In genomic region chr19:6283001-6283400, GRCm38 (mm10) we compare ENCODE assay signal across 17 mouse cellular contexts. TPM values are rescaled to one million over a fixed set of nuclear protein-coding genes. Genes with fewer than 3 reads are reported as not detected.
A peak's percentile ranks its signal among the peaks of the same experiment; 100 is the strongest.
DNase-seq lines count a peak whose midpoint lies in the region; ATAC-seq lines count a peak whose summit lies in the region.
"Had no signal": no experiment of that assay in that cellular context is flagged by ENCODE, and none has a peak within 500 bp of the region (broad histone marks: within the 10 kb centered on the region; RNA-seq: fewer than 3 reads in every experiment).

No protein-coding gene starts in this region.

- no peaks in the 10 kb centered on the region for H3K27me3 ChIP-seq in heart, embryonic 12.5 days (replicated peaks)
- no peaks in the 10 kb centered on the region for H3K27me3 ChIP-seq in lung, embryonic 16.5 days (ENCODE audit: control insufficient read depth, insufficient read depth, low read depth, low read length)
- no peaks in the 10 kb centered on the region for H3K27me3 ChIP-seq in liver, embryonic 15.5 days

- WGBS in heart, embryonic 12.5 days, result 68% methylated on average over 5 of the region's 5 CpGs
- 71% methylated on average over 5 of the region's 5 CpGs for WGBS in lung, embryonic 16.5 days
- 14% methylated on average over 5 of the region's 5 CpGs for WGBS in liver, embryonic 15.5 days (ENCODE audit: insufficient replicate concordance)

- DNase-seq in heart, postnatal 25 days (ENCODE audit: low spot score), result no peak
- no peak for DNase-seq in lung, postnatal 10 days
- DNase-seq in kidney, postnatal 25 days, result peak; percentile 60 to 65
- DNase-seq in cerebellum, adult 9-10 months, result no peak
- DNase-seq in cerebellum, postnatal 25 days, result no peak
- DNase-seq: forebrain, postnatal 0 days; gastrocnemius, postnatal 10 days; lung, embryonic 14.5 days; spleen, adult 18-20 months; thymus, adult 18-20 months had no signal

- H3K27ac ChIP-seq in heart, embryonic 12.5 days (ENCODE audit: poor library complexity, severe bottlenecking), result no peak overlapping the region
- no peak overlapping the region for H3K27ac ChIP-seq in lung, embryonic 16.5 days (ENCODE audit: low read length)
- H3K27ac ChIP-seq in liver, embryonic 15.5 days (replicated peaks), result peak overlapping the region; percentile 94
- H3K27ac ChIP-seq: embryonic facial prominence, embryonic 10.5 days; hindbrain, embryonic 10.5 days had no signal

- H3K36me3 ChIP-seq in heart, embryonic 12.5 days, result peaks cover 43% of the 10 kb centered on the region
- peaks cover 21% of the 10 kb centered on the region for H3K36me3 ChIP-seq in lung, embryonic 16.5 days (ENCODE audit: control insufficient read depth, insufficient read depth, low read length)
- peaks cover 63% of the 10 kb centered on the region for H3K36me3 ChIP-seq in liver, embryonic 15.5 days (replicated peaks)

- no peak overlapping the region for H3K4me2 ChIP-seq in heart, embryonic 12.5 days
- H3K4me2 ChIP-seq in lung, embryonic 16.5 days (ENCODE audit: low read depth, low read length), result no peak overlapping the region
- H3K4me2 ChIP-seq in liver, embryonic 15.5 days, result peak overlapping the region; percentile 69
- H3K4me2 ChIP-seq: lung, embryonic 14.5 days had no signal

- 0 out of 2 replicates have a peak overlapping the region, but pooled peaks have one; percentile 39 for H3K9ac ChIP-seq in heart, embryonic 12.5 days
- H3K9ac ChIP-seq in lung, embryonic 16.5 days (ENCODE audit: low read length), result peak overlapping the region; percentile 4; the same call in 1 of the 2 replicates
- H3K9ac ChIP-seq in liver, embryonic 15.5 days, result peak overlapping the region; percentile 46; the same call in 1 of the 2 replicates
- H3K9ac ChIP-seq: forebrain, postnatal 0 days; lung, embryonic 14.5 days had no signal

- no peaks in the 10 kb centered on the region for H3K9me3 ChIP-seq in heart, embryonic 12.5 days (replicated peaks)
- no peaks in the 10 kb centered on the region for H3K9me3 ChIP-seq in lung, embryonic 16.5 days (ENCODE audit: control insufficient read depth, low read length)
- H3K9me3 ChIP-seq in liver, embryonic 15.5 days (replicated peaks), result no peaks in the 10 kb centered on the region
- H3K9me3 ChIP-seq: embryonic facial prominence, embryonic 10.5 days; hindbrain, embryonic 10.5 days had no signal

- peaks cover 96% of the 10 kb centered on the region for H3K4me1 ChIP-seq in heart, embryonic 12.5 days (replicated peaks)
- H3K4me1 ChIP-seq in lung, embryonic 16.5 days (replicated peaks; ENCODE audit: control insufficient read depth, insufficient read depth, low read length), result peaks cover 37% of the 10 kb centered on the region
- H3K4me1 ChIP-seq in liver, embryonic 15.5 days (replicated peaks), result peaks cover 100% of the 10 kb centered on the region

- no peak overlapping the region for H3K4me3 ChIP-seq in heart, embryonic 12.5 days
- H3K4me3 ChIP-seq in lung, embryonic 16.5 days (ENCODE audit: low read length), result no peak overlapping the region
- H3K4me3 ChIP-seq in liver, embryonic 15.5 days (replicated peaks), result no peak overlapping the region; the same call in 1 of the 2 replicates
- H3K4me3 ChIP-seq: embryonic facial prominence, embryonic 10.5 days; hindbrain, embryonic 10.5 days had no signal

- intact Hi-C loops in heart, postnatal 25 days (cut with DNase I), result no loop called here

- no peak for ATAC-seq in heart, embryonic 12.5 days (ENCODE audit: insufficient number of reproducible peaks, low FRiP score)
- no peak for ATAC-seq in lung, embryonic 16.5 days (ENCODE audit: low read depth)
- peak; percentile 23; the same call in 1 of the 2 replicates for ATAC-seq in liver, embryonic 15.5 days (ENCODE audit: insufficient read depth)
- ATAC-seq: forebrain, postnatal 0 days; inflammation-experienced regulatory T-cells, adult 6 months; midbrain, embryonic 16.5 days had no signal

RNA-seq across cellular contexts. Expression of gene Ehd1, which starts 6.5 kb away (rescaled TPM):
- polyA plus RNA-seq in heart, embryonic 12.5 days (2016; fragmentation: Nextera tagmentation; extraction: Ambion mirVana), result 87.0 and 88.7 TPM in 2 replicates
- 100 to 1,000 TPM; 119 to 139 TPM for total RNA-seq in heart, postnatal 25 days (2021)
- 77.9 and 81.6 TPM in 2 replicates for polyA plus RNA-seq in lung, embryonic 16.5 days (2015; fragmentation: Nextera tagmentation; extraction: Ambion mirVana)
- polyA plus RNA-seq in liver, embryonic 15.5 days (2015; fragmentation: Nextera tagmentation; extraction: Ambion mirVana), result 64.0 and 69.3 TPM in 2 replicates

RNA-seq across cellular contexts. Expression of gene Cdc42bpg, which starts 23.3 kb away (rescaled TPM):
- 0.34 and 0.44 TPM in 2 replicates for polyA plus RNA-seq in heart, embryonic 12.5 days (2016; fragmentation: Nextera tagmentation; extraction: Ambion mirVana)
- 10 to 100 TPM in 1 of 2 experiments, 1 to 10 TPM in 1; 9.4 to 12.0 TPM for total RNA-seq in heart, postnatal 25 days (2021)
- 1.1 and 1.7 TPM in 2 replicates for polyA plus RNA-seq in lung, embryonic 16.5 days (2015; fragmentation: Nextera tagmentation; extraction: Ambion mirVana)
- polyA plus RNA-seq in liver, embryonic 15.5 days (2015; fragmentation: Nextera tagmentation; extraction: Ambion mirVana), result 0.21 and 0.38 TPM in 2 replicates

RNA-seq across cellular contexts. Expression of gene Atg2a, which starts 41.5 kb away (rescaled TPM):
- polyA plus RNA-seq in heart, embryonic 12.5 days (2016; fragmentation: Nextera tagmentation; extraction: Ambion mirVana), result 10.9 and 13.0 TPM in 2 replicates
- 10 to 100 TPM; 22.0 to 22.2 TPM for total RNA-seq in heart, postnatal 25 days (2021)
- 10.3 and 12.6 TPM in 2 replicates for polyA plus RNA-seq in lung, embryonic 16.5 days (2015; fragmentation: Nextera tagmentation; extraction: Ambion mirVana)
- 4.7 and 5.8 TPM in 2 replicates for polyA plus RNA-seq in liver, embryonic 15.5 days (2015; fragmentation: Nextera tagmentation; extraction: Ambion mirVana)

RNA-seq across cellular contexts. Expression of gene Ppp2r5b, which starts 47.3 kb away (rescaled TPM):
- 29.8 and 31.0 TPM in 2 replicates for polyA plus RNA-seq in heart, embryonic 12.5 days (2016; fragmentation: Nextera tagmentation; extraction: Ambion mirVana)
- total RNA-seq in heart, postnatal 25 days (2021), result 10 to 100 TPM; 33.6 to 38.0 TPM
- polyA plus RNA-seq in lung, embryonic 16.5 days (2015; fragmentation: Nextera tagmentation; extraction: Ambion mirVana), result 17.8 and 20.2 TPM in 2 replicates
- 3.3 and 5.0 TPM in 2 replicates for polyA plus RNA-seq in liver, embryonic 15.5 days (2015; fragmentation: Nextera tagmentation; extraction: Ambion mirVana)

RNA-seq across cellular contexts. Expression of gene Men1, which starts 51.8 kb away (rescaled TPM):
- 48.7 and 52.1 TPM in 2 replicates for polyA plus RNA-seq in heart, embryonic 12.5 days (2016; fragmentation: Nextera tagmentation; extraction: Ambion mirVana)
- total RNA-seq in heart, postnatal 25 days (2021), result 10 to 100 TPM; 12.4 to 14.5 TPM
- 70.9 and 76.9 TPM in 2 replicates for polyA plus RNA-seq in lung, embryonic 16.5 days (2015; fragmentation: Nextera tagmentation; extraction: Ambion mirVana)
- polyA plus RNA-seq in liver, embryonic 15.5 days (2015; fragmentation: Nextera tagmentation; extraction: Ambion mirVana), result 25.1 and 25.4 TPM in 2 replicates

Comparison
In these comparisons a context has a peak if more than half of its experiments do, and no peak if none do; other contexts are left out.
1. DNase-seq: peak in kidney, postnatal 25 days (2 of 2); none in heart, postnatal 25 days (single experiment), lung, postnatal 10 days (single experiment), cerebellum, adult 9-10 months (single experiment) and cerebellum, postnatal 25 days (0 of 2).
2. Peak in every context shown above with its lines, with median percentiles within 50 percentile points of each other: H3K9ac ChIP-seq.